Mouse (Mus musculus) CH12.LX (cell line): ENCODE data around the gene Adprh. TPM values are rescaled to one million over a fixed set of nuclear protein-coding genes. Genes with fewer than 3 reads are reported as not detected.
A peak's percentile ranks its signal among the peaks of the same experiment; 100 is the strongest.

ENCODE experiments used
- DNase-seq: peaks from one replicate; pipeline ENCODE4 v3.0.0-alpha.2; 2013; ENCODE audit errors: extremely low read depth
- H3K27ac ChIP-seq: 2 replicates; pipeline ENCODE4 v1.5.1; 2012; ENCODE audit warnings: low read depth, mild to moderate bottlenecking, control low read depth, moderate library complexity; ENCODE audit not compliant: insufficient read depth
- H3K27me3 ChIP-seq: replicated peaks from 2 replicates; pipeline ENCODE3; 2012; ENCODE audit warnings: inconsistent platforms
- H3K36me3 ChIP-seq, 2 experiments: replicated peaks in 1 of 2; 2 replicates each; pipeline versions ENCODE3 to v1.6.1; 2012; ENCODE audit warnings: inconsistent platforms in 1 of 2, low read length in 1 of 2, mild to moderate bottlenecking in 1 of 2, mixed read lengths in 1 of 2, moderate library complexity in 1 of 2; ENCODE audit not compliant: control insufficient read depth in 1 of 2, insufficient read depth in 1 of 2
- H3K4me1 ChIP-seq, 2 experiments: 2 replicates each; pipeline ENCODE4 v1.6.1; 2012; ENCODE audit warnings: inconsistent platforms in 1 of 2, moderate library complexity in 1 of 2; ENCODE audit not compliant: insufficient read depth in 2 of 2, control insufficient read depth in 1 of 2
- H3K4me2 ChIP-seq: 2 replicates; pipeline ENCODE4 v1.6.1; 2012; ENCODE audit warnings: low read depth, mild to moderate bottlenecking, control low read depth; ENCODE audit not compliant: poor library complexity, insufficient read depth, severe bottlenecking
- H3K4me3 ChIP-seq, 3 experiments: fragments of 150-350 bp in 1 of 3; sonication (generic) in 1 of 3; replicated peaks in 1 of 3; 2 replicates each; pipeline versions ENCODE3 to v1.5.1; 2011 to 2012; ENCODE audit warnings: low read depth in 2 of 3, low read length in 2 of 3, mild to moderate bottlenecking in 2 of 3, moderate library complexity in 2 of 3, control low read depth in 1 of 3, improper control_type of control experiment in 1 of 3, inconsistent platforms in 1 of 3, mixed read lengths in 1 of 3; ENCODE audit not compliant: poor library complexity in 1 of 3
- H3K79me2 ChIP-seq: replicated peaks from 2 replicates; pipeline ENCODE4 v1.6.1; 2012; ENCODE audit warnings: mild to moderate bottlenecking, moderate library complexity; ENCODE audit not compliant: control insufficient read depth, poor library complexity, insufficient read depth, severe bottlenecking; ENCODE audit errors: extremely low read depth
- H3K9ac ChIP-seq: 2 replicates; pipeline ENCODE4 v1.6.1; 2012; ENCODE audit warnings: low read depth, mild to moderate bottlenecking, control low read depth, moderate library complexity; ENCODE audit not compliant: insufficient read depth
- H3K9me3 ChIP-seq: replicated peaks from 2 replicates; pipeline ENCODE3; 2012; ENCODE audit warnings: low read length, inconsistent platforms, mixed read lengths
- BHLHE40 ChIP-seq: IDR thresholded peaks from 2 replicates; pipeline ENCODE4 v1.6.1; 2011; ENCODE audit warnings: mild to moderate bottlenecking, low read depth, low read length, improper control_type of control experiment
- CHD1 ChIP-seq: IDR thresholded peaks from 2 replicates; pipeline ENCODE4 v1.6.1; 2012; ENCODE audit warnings: low read depth, low read length, improper control_type of control experiment, inconsistent platforms
- CHD2 ChIP-seq: IDR thresholded peaks from 2 replicates; pipeline ENCODE4 v1.6.1; 2011; ENCODE audit warnings: low read length, improper control_type of control experiment
- CTCF ChIP-seq, 2 experiments: IDR thresholded peaks in 1 of 2; conservative IDR thresholded peaks in 1 of 2; 2 replicates each; pipeline ENCODE4 v1.5.1; 2011 to 2012; ENCODE audit warnings: low read depth in 2 of 2, low read length in 2 of 2, improper control_type of control experiment in 1 of 2, inconsistent platforms in 1 of 2, mild to moderate bottlenecking in 1 of 2, moderate library complexity in 1 of 2
- E2F4 ChIP-seq: IDR thresholded peaks from 2 replicates; pipeline ENCODE4 v1.6.1; 2011; ENCODE audit warnings: low read depth, low read length, improper control_type of control experiment; ENCODE audit not compliant: insufficient replicate concordance
- ELF1 ChIP-seq: IDR thresholded peaks from 2 replicates; pipeline ENCODE4 v1.6.1; 2014; ENCODE audit warnings: low read depth, mild to moderate bottlenecking, inconsistent platforms, low read length, improper control_type of control experiment
- EP300 ChIP-seq: IDR thresholded peaks from 2 replicates; pipeline ENCODE4 v1.6.1; 2011; ENCODE audit warnings: low read length, improper control_type of control experiment
- ETS1 ChIP-seq: conservative IDR thresholded peaks from 2 replicates; pipeline ENCODE4 v1.6.1; 2012; ENCODE audit warnings: low read depth, mild to moderate bottlenecking, inconsistent platforms, low read length, improper control_type of control experiment, moderate library complexity
- GABPA ChIP-seq: IDR thresholded peaks from 2 replicates; pipeline ENCODE4 v1.6.1; 2012; ENCODE audit warnings: low read depth, low read length, improper control_type of control experiment, inconsistent platforms; ENCODE audit not compliant: insufficient replicate concordance
- HCFC1 ChIP-seq: IDR thresholded peaks from 2 replicates; pipeline ENCODE4 v1.6.1; 2012; ENCODE audit warnings: low read depth, mild to moderate bottlenecking, inconsistent platforms, low read length, improper control_type of control experiment
- IRF4 ChIP-seq: IDR thresholded peaks from 2 replicates; pipeline ENCODE4 v1.6.1; 2014; ENCODE audit warnings: low read depth, mild to moderate bottlenecking, inconsistent platforms, low read length, improper control_type of control experiment
- JUN ChIP-seq: IDR thresholded peaks from 2 replicates; pipeline ENCODE4 v1.6.1; 2011; ENCODE audit warnings: low read depth, mild to moderate bottlenecking, low read length, improper control_type of control experiment, moderate library complexity; ENCODE audit not compliant: insufficient read depth
- JUND ChIP-seq: conservative IDR thresholded peaks from 2 replicates; pipeline ENCODE4 v1.6.1; 2011; ENCODE audit warnings: low read depth, low read length, improper control_type of control experiment
- KAT2A ChIP-seq: IDR thresholded peaks from 2 replicates; pipeline ENCODE4 v1.6.1; 2012; ENCODE audit warnings: low read length, improper control_type of control experiment, inconsistent platforms; ENCODE audit not compliant: insufficient replicate concordance
- MAFK ChIP-seq: IDR thresholded peaks from 2 replicates; pipeline ENCODE4 v1.6.1; 2011; ENCODE audit warnings: low read length, improper control_type of control experiment; ENCODE audit not compliant: insufficient replicate concordance
- MAX ChIP-seq: IDR thresholded peaks from 2 replicates; pipeline ENCODE4 v1.6.1; 2011; ENCODE audit warnings: low read length, improper control_type of control experiment
- MAZ ChIP-seq: IDR thresholded peaks from 2 replicates; pipeline ENCODE4 v1.6.1; 2012; ENCODE audit warnings: low read depth, mild to moderate bottlenecking, inconsistent platforms, low read length, improper control_type of control experiment, moderate library complexity
- MEF2A ChIP-seq: IDR thresholded peaks from 2 replicates; pipeline ENCODE4 v1.6.1; 2014; ENCODE audit warnings: low read depth, mild to moderate bottlenecking, inconsistent platforms, low read length, improper control_type of control experiment, borderline replicate concordance
- MXI1 ChIP-seq: IDR thresholded peaks from 2 replicates; pipeline ENCODE4 v1.6.1; 2011; ENCODE audit warnings: mild to moderate bottlenecking, low read depth, low read length, improper control_type of control experiment
- MYC ChIP-seq: IDR thresholded peaks from 2 replicates; pipeline ENCODE4 v1.6.1; 2011; ENCODE audit warnings: low read depth, mild to moderate bottlenecking, improper control_type of control experiment, low read length
- NELFE ChIP-seq: IDR thresholded peaks from 2 replicates; pipeline ENCODE4 v1.6.1; 2011; ENCODE audit warnings: low read depth, low read length, improper control_type of control experiment
- NRF1 ChIP-seq: IDR thresholded peaks from 2 replicates; pipeline ENCODE4 v1.6.1; 2014; ENCODE audit warnings: low read depth, mild to moderate bottlenecking, inconsistent platforms, low read length, improper control_type of control experiment, moderate library complexity
- PAX5 ChIP-seq: IDR thresholded peaks from 2 replicates; pipeline ENCODE4 v1.6.1; 2012; ENCODE audit warnings: low read length, inconsistent platforms, mixed read lengths
- POLR2A ChIP-seq: IDR thresholded peaks from 2 replicates; pipeline ENCODE4 v1.6.1; 2011; ENCODE audit warnings: low read depth, mild to moderate bottlenecking, improper control_type of control experiment, low read length
- POLR2AphosphoS2 ChIP-seq: IDR thresholded peaks from 2 replicates; pipeline ENCODE4 v1.6.1; 2011; ENCODE audit warnings: low read depth, low read length, improper control_type of control experiment
- RAD21 ChIP-seq: IDR thresholded peaks from 2 replicates; pipeline ENCODE4 v1.6.1; 2011; ENCODE audit warnings: low read depth, mild to moderate bottlenecking, low read length, improper control_type of control experiment, moderate library complexity
- RCOR1 ChIP-seq: conservative IDR thresholded peaks from 2 replicates; pipeline ENCODE4 v1.6.1; 2012; ENCODE audit warnings: low read depth, mild to moderate bottlenecking, inconsistent platforms, low read length, improper control_type of control experiment
- SIN3A ChIP-seq: IDR thresholded peaks from 2 replicates; pipeline ENCODE4 v1.6.1; 2012; ENCODE audit warnings: low read length, improper control_type of control experiment, inconsistent platforms
- SMC3 ChIP-seq: IDR thresholded peaks from 2 replicates; pipeline ENCODE4 v1.6.1; 2011; ENCODE audit warnings: low read depth, low read length, improper control_type of control experiment
- TBP ChIP-seq: conservative IDR thresholded peaks from 2 replicates; pipeline ENCODE4 v1.6.1; 2011; ENCODE audit warnings: low read depth, low read length, improper control_type of control experiment
- TCF12 ChIP-seq: IDR thresholded peaks from 2 replicates; pipeline ENCODE4 v1.6.1; 2014; ENCODE audit warnings: low read depth, mild to moderate bottlenecking, inconsistent platforms, low read length, improper control_type of control experiment
- UBTF ChIP-seq: IDR thresholded peaks from 2 replicates; pipeline ENCODE4 v1.6.1; 2012; ENCODE audit warnings: low read depth, mild to moderate bottlenecking, inconsistent platforms, low read length, improper control_type of control experiment, moderate library complexity
- USF1 ChIP-seq: IDR thresholded peaks from 2 replicates; pipeline ENCODE4 v1.6.1; 2014; ENCODE audit warnings: low read depth, mild to moderate bottlenecking, inconsistent platforms, low read length, improper control_type of control experiment
- USF2 ChIP-seq: conservative IDR thresholded peaks from 2 replicates; pipeline ENCODE4 v1.6.1; 2011; ENCODE audit warnings: low read depth, low read length, improper control_type of control experiment
- ZC3H11A ChIP-seq: IDR thresholded peaks from 2 replicates; pipeline ENCODE4 v1.6.1; 2012; ENCODE audit warnings: low read depth, mild to moderate bottlenecking, inconsistent platforms, low read length, improper control_type of control experiment
- ZKSCAN1 ChIP-seq: IDR thresholded peaks from 2 replicates; pipeline ENCODE4 v1.6.1; 2012; ENCODE audit warnings: low read depth, inconsistent platforms, low read length, improper control_type of control experiment, borderline replicate concordance
- ZMIZ1 ChIP-seq: IDR thresholded peaks from 2 replicates; pipeline ENCODE4 v1.6.1; 2012; ENCODE audit warnings: low read depth, mild to moderate bottlenecking, inconsistent platforms, low read length, improper control_type of control experiment
- ZNF384 ChIP-seq: IDR thresholded peaks from 2 replicates; pipeline ENCODE4 v1.6.1; 2012; ENCODE audit warnings: low read depth, low read length, improper control_type of control experiment, inconsistent platforms
- dilution Hi-C: fragments of 300-500 bp; cut with MboI; formaldehyde crosslinking; loops from 2 replicates; pipeline ENCODE4 v1.14.3; 2020; ENCODE audit warnings: low sequenced_read_pairs; ENCODE audit not compliant: extremely low pct_unique_long_range_greater_than_20kb, extremely low pct_ligation_motif_present
- in situ Hi-C: fragments of 300-500 bp; cut with MboI; formaldehyde crosslinking; loops from 3 replicates; pipeline ENCODE4 v1.14.3; 2019; ENCODE audit warnings: low sequenced_read_pairs, low pct_ligation_motif_present, low pct_unique_long_range_greater_than_20kb, mixed read lengths
- polyA plus RNA-seq: library from polyadenylated mRNA; unstranded; fragments of >175 nt; gene quantifications from 2 replicates; pipeline ENCODE4 v1.2.1, GENCODE M21; 2012; ENCODE audit warnings: low read depth; ENCODE audit not compliant: insufficient read length
- total RNA-seq, 2 experiments: library from RNA; depleted of rRNA; stranded (reverse); fragments of 300-350 nt in 1 of 2; fragments of >200 nt in 1 of 2; gene quantifications; 2 replicates each; pipeline ENCODE4 v1.2.3; 2012 to 2014

Adprh gene
- total and polyA plus RNA-seq, 3 experiments, result 45.3 to 82.9 (median 67.7) TPM

DNA sequence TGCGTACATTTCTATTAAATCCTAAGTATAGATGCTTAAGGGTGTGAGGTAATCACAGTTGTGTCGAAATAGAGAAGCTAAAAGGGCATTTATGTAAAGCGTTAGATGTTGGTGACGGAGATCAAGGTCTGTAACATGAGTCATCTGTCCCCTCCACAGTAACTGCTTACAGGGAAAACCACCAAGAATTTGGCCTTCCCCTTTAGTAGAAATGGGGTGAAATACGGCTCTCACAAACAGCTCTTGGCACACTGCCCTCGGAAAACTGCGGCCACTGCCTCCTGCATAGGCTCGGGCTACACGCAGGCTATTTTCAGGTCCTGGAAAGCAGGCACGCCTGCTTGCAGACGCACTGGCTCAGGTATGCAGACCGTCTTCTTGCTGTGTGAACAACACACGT, 56.3 kb downstream of the Adprh start:
- H3K4me2 ChIP-seq, result peak overlapping the region; percentile 68
- dilution Hi-C loops (no loop called here), in situ Hi-C loops (no loop called here)

DNA sequence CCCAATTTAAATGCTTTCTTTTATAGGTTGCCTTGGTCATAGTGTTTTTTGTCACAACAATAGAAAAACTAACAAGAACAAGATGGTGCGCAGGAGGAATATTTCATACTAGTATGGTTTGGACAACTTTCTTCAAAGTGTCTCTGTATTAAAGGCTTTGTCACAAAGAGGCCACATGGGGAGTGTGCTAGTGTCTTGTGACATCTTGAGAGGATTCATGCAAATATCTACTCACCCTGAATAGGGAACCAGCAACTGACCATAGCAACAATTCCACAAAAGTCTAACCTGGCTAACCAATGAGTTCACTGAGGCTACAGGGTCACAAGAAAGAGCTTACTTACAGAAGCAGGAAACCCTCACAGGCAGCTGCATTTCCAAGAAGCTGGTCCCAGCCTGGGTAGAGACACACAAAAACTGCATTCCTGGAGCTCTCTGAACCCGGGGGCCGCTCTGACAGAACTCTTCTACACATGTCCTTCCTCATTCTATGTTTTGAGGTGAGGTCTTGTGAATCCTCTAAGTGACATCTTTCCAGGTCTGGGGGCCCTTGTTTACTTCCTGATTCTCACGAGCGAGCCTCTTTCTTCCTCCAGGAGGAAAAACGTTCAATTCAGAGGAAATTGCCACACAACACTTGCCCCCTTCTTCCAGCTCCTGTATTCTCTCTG, 57.3 kb downstream of the Adprh start:
- Histone ChIP-seq H3K27ac (peak overlapping the region; percentile 99), H3K4me1 (peaks cover 37 to 78% of the 10 kb centered on the region in 2 experiments)
- DNase-seq, result peak; percentile 83
- TF ChIP-seq CHD1 (no peak; the same call in none of the 2 replicates), MAX (peak; percentile 93), POLR2AphosphoS2 (peak; percentile 33; the same call in 1 of the 2 replicates), MAZ (peak; percentile 21; the same call in 1 of the 2 replicates), ELF1 (peak; percentile 37; the same call in 1 of the 2 replicates), NELFE (0 out of 2 replicates have a peak, but pooled peaks have one; percentile 12), BHLHE40 (peak; percentile 94), USF2 (peak; percentile 47; the same call in 1 of the 2 replicates), HCFC1 (no peak; the same call in 1 of the 2 replicates), ZC3H11A (no peak), CHD2 (0 out of 2 replicates have a peak, but pooled peaks have one; percentile 16), POLR2A (peak; percentile 68), RAD21 (peak; percentile 10), EP300 (peak; percentile 89), MXI1 (0 out of 2 replicates have a peak, but pooled peaks have one; percentile 76), NRF1 (no peak)

More for the DNA sequence above, 56.3 kb downstream of the Adprh start:
- peaks cover 0 to 6% of the 10 kb centered on the region in 2 experiments for H3K36me3 ChIP-seq
- DNase-seq, result peak; percentile 93
- TF ChIP-seq RCOR1, result peak; percentile 83
- TF ChIP-seq USF1, result no peak
- TF ChIP-seq SMC3, result peak; percentile 38
- peak; percentile 26; the same call in 1 of the 2 replicates for TF ChIP-seq NELFE
- TF ChIP-seq ZKSCAN1, result no peak
- no peak for TF ChIP-seq PAX5
- TF ChIP-seq TBP, result peak; percentile 82; the same call in 1 of the 2 replicates
- no peak for TF ChIP-seq POLR2AphosphoS2
- peak; percentile 93 for TF ChIP-seq MYC
- peak; percentile 15 for TF ChIP-seq RAD21
- no peak for TF ChIP-seq NRF1
- TF ChIP-seq SIN3A, result peak; percentile 87
- peak; percentile 98 for TF ChIP-seq MEF2A
- TF ChIP-seq GABPA, result peak; percentile 68
- peak; percentile 80 for TF ChIP-seq MAZ
- TF ChIP-seq USF2, result no peak
- TF ChIP-seq KAT2A, result no peak
- no peak for TF ChIP-seq E2F4
- peak; percentile 97 for TF ChIP-seq JUND
- TF ChIP-seq HCFC1, result peak; percentile 56; the same call in 1 of the 2 replicates
- peak; percentile 99 for TF ChIP-seq ETS1
- peak; percentile 85 for TF ChIP-seq TCF12
- peak; percentile 95 for TF ChIP-seq IRF4
- peak; percentile 95 for TF ChIP-seq JUN
- TF ChIP-seq ZMIZ1, result peak; percentile 74
- TF ChIP-seq UBTF, result no peak
- peak; percentile 46; the same call in 1 of the 2 replicates for TF ChIP-seq ZNF384
- TF ChIP-seq EP300, result peak; percentile 89
- TF ChIP-seq CHD1, result no peak
- no peak; the same call in 1 of the 2 replicates for TF ChIP-seq POLR2A
- no peak for TF ChIP-seq CTCF (conservative IDR thresholded peaks at IDR 0.05 in 1 of 2, IDR thresholded peaks at IDR 0.05 in 1 of 2; ENCODE audit: low read depth in 2 of 2, low read length in 2 of 2)
- peak; percentile 85 for TF ChIP-seq CHD2
- TF ChIP-seq MAFK, result peak; percentile 57; the same call in 1 of the 2 replicates
- TF ChIP-seq MXI1, result peak; percentile 89
- TF ChIP-seq ZC3H11A, result no peak; the same call in 1 of the 2 replicates
- TF ChIP-seq ELF1, result peak; percentile 55
- TF ChIP-seq BHLHE40, result peak; percentile 96
- peak; percentile 77 for TF ChIP-seq MAX
- H3K79me2 ChIP-seq, result peaks cover 4% of the 10 kb centered on the region; the same call in 1 of the 2 replicates
- no peaks in the 10 kb centered on the region for H3K27me3 ChIP-seq
- H3K27ac ChIP-seq, result peak overlapping the region; percentile 99
- H3K4me1 ChIP-seq, result peaks cover 45 to 80% of the 10 kb centered on the region in 2 experiments
- no peaks in the 10 kb centered on the region for H3K9me3 ChIP-seq
- peak overlapping the region; percentile 1 to 39 (median 8) for H3K4me3 ChIP-seq
- H3K9ac ChIP-seq, result peak overlapping the region; percentile 29

More for the DNA sequence above, 57.3 kb downstream of the Adprh start:
- Histone ChIP-seq H3K9me3 (no peaks in the 10 kb centered on the region), H3K36me3 (peaks cover 0 to 2% of the 10 kb centered on the region in 2 experiments), H3K79me2 (no peaks in the 10 kb centered on the region; the same call in 1 of the 2 replicates), H3K4me2 (peak overlapping the region; percentile 64), H3K9ac (peak overlapping the region; percentile 93), H3K27me3 (no peaks in the 10 kb centered on the region), H3K4me3 (peak overlapping the region in 2 of 3 experiments; percentile 30 to 41)
- dilution Hi-C loops, result no loop called here
- in situ Hi-C loops, result no loop called here
